Mouse (Mus musculus) MEL (cell line): ENCODE results near the gene Spast. TPM values are rescaled to one million over a fixed set of nuclear protein-coding genes. Genes with fewer than 3 reads are reported as not detected.
A peak's percentile ranks its signal among the peaks of the same experiment; 100 is the strongest.

ENCODE experiments used
- DNase-seq: peaks from one replicate; pipeline ENCODE4 v3.0.0; 2011; ENCODE audit warnings: low read depth, low spot score
- H3K27ac ChIP-seq: 2 replicates; pipeline ENCODE4 v1.5.1; 2012; ENCODE audit warnings: low read depth, mild to moderate bottlenecking, control low read depth, low read length, moderate library complexity; ENCODE audit not compliant: control insufficient read depth
- H3K27me3 ChIP-seq, 2 experiments: fragments of 150-350 bp in 1 of 2; sonication (generic) in 1 of 2; 2 replicates each; pipeline ENCODE4 v1.6.1; 2012; ENCODE audit warnings: low read length in 2 of 2, mild to moderate bottlenecking in 2 of 2, improper control_type of control experiment in 1 of 2, moderate library complexity in 1 of 2; ENCODE audit not compliant: insufficient read depth in 2 of 2, control insufficient read depth in 1 of 2
- H3K36me3 ChIP-seq, 2 experiments: 2 replicates each; pipeline ENCODE4 v1.6.1; 2012 to 2014; ENCODE audit warnings: low read length in 2 of 2, improper control_type of control experiment in 1 of 2, inconsistent platforms in 1 of 2, mild to moderate bottlenecking in 1 of 2; ENCODE audit not compliant: insufficient read depth in 2 of 2, control insufficient read depth in 1 of 2
- H3K4me1 ChIP-seq, 2 experiments: fragments of 150-350 bp in 1 of 2; sonication (generic) in 1 of 2; 2 replicates each; pipeline ENCODE4 v1.6.1; 2012; ENCODE audit warnings: low read length in 2 of 2, improper control_type of control experiment in 1 of 2, mild to moderate bottlenecking in 1 of 2; ENCODE audit not compliant: insufficient read depth in 2 of 2, control insufficient read depth in 1 of 2
- H3K4me3 ChIP-seq, 2 experiments: fragments of 150-350 bp in 1 of 2; sonication (generic) in 1 of 2; 2 replicates each; pipeline ENCODE4 v1.5.1; 2012; ENCODE audit warnings: low read depth in 2 of 2, low read length in 2 of 2, mild to moderate bottlenecking in 2 of 2, moderate library complexity in 2 of 2, control low read depth in 1 of 2, improper control_type of control experiment in 1 of 2; ENCODE audit not compliant: control insufficient read depth in 1 of 2, insufficient read depth in 1 of 2
- H3K79me2 ChIP-seq: 2 replicates; pipeline ENCODE4 v1.6.1; 2012; ENCODE audit warnings: mild to moderate bottlenecking, low read length, moderate library complexity; ENCODE audit not compliant: control insufficient read depth, poor library complexity, insufficient read depth
- H3K9ac ChIP-seq: 2 replicates; pipeline ENCODE4 v1.6.1; 2012; ENCODE audit warnings: low read depth, mild to moderate bottlenecking, control low read depth, low read length, moderate library complexity; ENCODE audit not compliant: control insufficient read depth, poor library complexity, severe bottlenecking
- H3K9me3 ChIP-seq: fragments of 150-350 bp; sonication (generic); replicated peaks from 2 replicates; pipeline ENCODE4 v1.6.1; 2012; ENCODE audit warnings: mild to moderate bottlenecking, low read length, improper control_type of control experiment, moderate library complexity; ENCODE audit not compliant: insufficient read depth
- BHLHE40 ChIP-seq: IDR thresholded peaks from 2 replicates; pipeline ENCODE4 v1.6.1; 2012; ENCODE audit warnings: low read depth, mild to moderate bottlenecking, inconsistent platforms, low read length, improper control_type of control experiment, borderline replicate concordance
- CHD2 ChIP-seq: IDR thresholded peaks from 2 replicates; pipeline ENCODE4 v1.6.1; 2011; ENCODE audit warnings: low read length, improper control_type of control experiment
- CTCF ChIP-seq, 3 experiments: IDR thresholded peaks in 2 of 3; conservative IDR thresholded peaks in 1 of 3; 2 replicates each; pipeline ENCODE4 v1.5.1; 2011 to 2012; ENCODE audit warnings: low read length in 3 of 3, low read depth in 2 of 3, mild to moderate bottlenecking in 2 of 3, improper control_type of control experiment in 1 of 3, inconsistent platforms in 1 of 3, mixed read lengths in 1 of 3, moderate library complexity in 1 of 3; ENCODE audit not compliant: control insufficient read depth in 1 of 3, insufficient read depth in 1 of 3, poor library complexity in 1 of 3, severe bottlenecking in 1 of 3
- E2F4 ChIP-seq: IDR thresholded peaks from 2 replicates; pipeline ENCODE4 v1.6.1; 2011; ENCODE audit warnings: low read depth, low read length, improper control_type of control experiment, borderline replicate concordance
- EP300 ChIP-seq, 2 experiments: IDR thresholded peaks; 2 replicates each; pipeline ENCODE4 v1.6.1; 2011; ENCODE audit warnings: improper control_type of control experiment in 2 of 2, low read length in 2 of 2, low read depth in 1 of 2, mild to moderate bottlenecking in 1 of 2
- GABPA ChIP-seq: IDR thresholded peaks from 2 replicates; pipeline ENCODE4 v1.6.1; 2012; ENCODE audit warnings: low read depth, mild to moderate bottlenecking, inconsistent platforms, low read length, improper control_type of control experiment, moderate library complexity
- GATA1 ChIP-seq: IDR thresholded peaks from 2 replicates; pipeline ENCODE4 v1.6.1; 2011; ENCODE audit warnings: low read depth, low read length, improper control_type of control experiment
- HCFC1 ChIP-seq: IDR thresholded peaks from 2 replicates; pipeline ENCODE4 v1.6.1; 2012; ENCODE audit warnings: low read depth, mild to moderate bottlenecking, inconsistent platforms, low read length, improper control_type of control experiment, moderate library complexity
- JUND ChIP-seq: IDR thresholded peaks from 2 replicates; pipeline ENCODE4 v1.6.1; 2011; ENCODE audit warnings: low read depth, mild to moderate bottlenecking, improper control_type of control experiment, low read length
- MAX ChIP-seq: IDR thresholded peaks from 2 replicates; pipeline ENCODE4 v1.6.1; 2011; ENCODE audit warnings: low read length, improper control_type of control experiment
- MAZ ChIP-seq: IDR thresholded peaks from 2 replicates; pipeline ENCODE4 v1.6.1; 2012; ENCODE audit warnings: low read depth, mild to moderate bottlenecking, inconsistent platforms, low read length, improper control_type of control experiment
- MXI1 ChIP-seq: IDR thresholded peaks from 2 replicates; pipeline ENCODE4 v1.6.1; 2011; ENCODE audit warnings: mild to moderate bottlenecking, low read depth, low read length, improper control_type of control experiment
- MYB ChIP-seq: IDR thresholded peaks from 2 replicates; pipeline ENCODE4 v1.6.1; 2011; ENCODE audit warnings: mild to moderate bottlenecking, low read depth, low read length, improper control_type of control experiment
- NELFE ChIP-seq: IDR thresholded peaks from 2 replicates; pipeline ENCODE4 v1.6.1; 2011; ENCODE audit warnings: low read depth, low read length, improper control_type of control experiment
- POLR2AphosphoS2 ChIP-seq: IDR thresholded peaks from 2 replicates; pipeline ENCODE4 v1.6.1; 2011; ENCODE audit warnings: low read length, improper control_type of control experiment
- POLR2AphosphoS5 ChIP-seq: IDR thresholded peaks from 2 replicates; pipeline ENCODE4 v1.6.1; 2012; ENCODE audit warnings: low read depth, borderline replicate concordance, mild to moderate bottlenecking, inconsistent platforms, low read length, moderate library complexity, mixed read lengths
- RAD21 ChIP-seq: IDR thresholded peaks from 2 replicates; pipeline ENCODE4 v1.6.1; 2011; ENCODE audit warnings: mild to moderate bottlenecking, low read depth, low read length, improper control_type of control experiment
- RCOR1 ChIP-seq: IDR thresholded peaks from 2 replicates; pipeline ENCODE4 v1.6.1; 2012; ENCODE audit warnings: low read depth, mild to moderate bottlenecking, inconsistent platforms, low read length, improper control_type of control experiment
- SIN3A ChIP-seq: IDR thresholded peaks from 2 replicates; pipeline ENCODE4 v1.6.1; 2012; ENCODE audit warnings: low read length, improper control_type of control experiment, inconsistent platforms
- SMC3 ChIP-seq: IDR thresholded peaks from 2 replicates; pipeline ENCODE4 v1.6.1; 2011; ENCODE audit warnings: low read depth, low read length, improper control_type of control experiment
- TAL1 ChIP-seq: IDR thresholded peaks from 2 replicates; pipeline ENCODE4 v1.6.1; 2012; ENCODE audit warnings: mild to moderate bottlenecking, inconsistent platforms, low read length, moderate library complexity, mixed read lengths
- TBP ChIP-seq: IDR thresholded peaks from 2 replicates; pipeline ENCODE4 v1.8.0; 2011; ENCODE audit warnings: low read depth, low read length, improper control_type of control experiment
- USF1 ChIP-seq: IDR thresholded peaks from 2 replicates; pipeline ENCODE4 v1.6.1; 2014; ENCODE audit warnings: low read depth, mild to moderate bottlenecking, inconsistent platforms, low read length, improper control_type of control experiment, moderate library complexity
- USF2 ChIP-seq, 2 experiments: IDR thresholded peaks; 2 replicates each; pipeline ENCODE4 v1.6.1; 2011 to 2012; ENCODE audit warnings: improper control_type of control experiment in 2 of 2, low read length in 2 of 2, borderline replicate concordance in 1 of 2, inconsistent platforms in 1 of 2, low read depth in 1 of 2, mild to moderate bottlenecking in 1 of 2; ENCODE audit not compliant: insufficient read depth in 1 of 2
- ZKSCAN1 ChIP-seq: IDR thresholded peaks from 2 replicates; pipeline ENCODE4 v1.6.1; 2012; ENCODE audit warnings: low read depth, mild to moderate bottlenecking, inconsistent platforms, low read length, improper control_type of control experiment, moderate library complexity
- polyA plus RNA-seq, 2 experiments: library from polyadenylated mRNA; stranded (reverse) in 1 of 2; unstranded in 1 of 2; fragments of >175 nt in 1 of 2; fragments of >200 nt in 1 of 2; gene quantifications; 2 replicates each; pipeline versions ENCODE4 v1.2.1 to v1.2.4; 2012; ENCODE audit warnings: low replicate concordance in 2 of 2, low read depth in 1 of 2; ENCODE audit not compliant: insufficient read length in 2 of 2, insufficient read depth in 1 of 2, missing spikeins in 1 of 2
- total RNA-seq: library from RNA; depleted of rRNA; stranded (reverse); fragments of 300-350 nt; gene quantifications from 2 replicates; pipeline ENCODE4 v1.2.3, GENCODE M21; 2012

The Spast gene
- total and polyA plus RNA-seq, 3 experiments, result 29.0 to 35.2 TPM; not detected in 1

DNA sequence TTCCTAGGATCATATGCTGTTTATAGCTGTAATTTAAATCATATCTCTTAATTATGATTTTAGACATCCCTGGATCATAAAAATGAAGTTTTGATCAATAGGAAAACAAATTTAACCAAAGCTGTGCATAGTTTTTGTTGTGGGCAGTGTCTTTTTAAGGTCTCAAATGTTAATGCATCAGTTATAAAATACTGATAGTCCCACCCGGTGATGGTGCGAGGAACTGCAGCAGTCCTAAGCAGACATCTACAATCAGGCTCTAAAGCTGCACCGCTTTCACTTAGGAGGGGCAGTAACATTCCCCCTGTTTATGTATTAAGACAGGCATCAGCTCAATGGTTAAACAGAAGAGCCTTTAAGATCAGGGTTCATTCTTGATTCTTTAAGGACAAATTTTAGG, 51.1 kb downstream of the Spast start:
- H3K4me3 ChIP-seq, result no peak overlapping the region
- H3K36me3 ChIP-seq, result peaks cover 0 to 3% of the 10 kb centered on the region in 2 experiments; a peak in 2 of 4 replicates
- DNase-seq, result peak; percentile 18
- no peaks in the 10 kb centered on the region for H3K79me2 ChIP-seq
- no peak overlapping the region for H3K27ac ChIP-seq
- H3K4me1 ChIP-seq, result no peaks in the 10 kb centered on the region; a peak in 1 of 4 replicates
- no peak overlapping the region for H3K9ac ChIP-seq
- TF ChIP-seq USF1 (no peak), GABPA (no peak), CHD2 (no peak), TAL1 (no peak), RAD21 (peak; percentile 13), USF2 (IDR thresholded peaks at IDR 0.05; ENCODE audit: borderline replicate concordance in 1 of 2, insufficient read depth in 1 of 2, low read depth in 1 of 2, low read length in 2 of 2) (no peak), MXI1 (no peak), NELFE (no peak), POLR2AphosphoS2 (no peak), JUND (no peak), MYB (no peak), CTCF (IDR thresholded peaks at IDR 0.05 in 2 of 3, conservative IDR thresholded peaks at IDR 0.05 in 1 of 3; ENCODE audit: control insufficient read depth in 1 of 3, insufficient read depth in 1 of 3, low read depth in 2 of 3, low read length in 3 of 3, poor library complexity in 1 of 3, severe bottlenecking in 1 of 3) (peak in 2 of 3 experiments; percentile 3 to 34; a peak in 2 of 6 replicates), SMC3 (peak; percentile 26; the same call in 1 of the 2 replicates), HCFC1 (no peak), POLR2AphosphoS5 (no peak)
- H3K9me3 ChIP-seq, result no peaks in the 10 kb centered on the region
- no peaks in the 10 kb centered on the region for H3K27me3 ChIP-seq

GRCm38 (mm10) chr17:74394381-74394780, 55.6 kb downstream of the Spast start:
- no peak for DNase-seq
- H3K4me1 ChIP-seq, result peaks cover 2 to 6% of the 10 kb centered on the region in 2 experiments; a peak in 2 of 4 replicates
- TF ChIP-seq TAL1, result no peak
- no peak for TF ChIP-seq GATA1
- TF ChIP-seq MAX, result no peak
- no peak for TF ChIP-seq EP300 (IDR thresholded peaks at IDR 0.05; ENCODE audit: low read depth in 1 of 2, low read length in 2 of 2)
- TF ChIP-seq TBP, result no peak
- TF ChIP-seq BHLHE40, result no peak
- no peak for TF ChIP-seq ZKSCAN1
- TF ChIP-seq E2F4, result no peak
- TF ChIP-seq SIN3A, result no peak
- no peak for TF ChIP-seq MXI1
- TF ChIP-seq USF1, result no peak
- no peak for TF ChIP-seq MYB
- no peak for TF ChIP-seq POLR2AphosphoS5
- no peak for TF ChIP-seq RCOR1
- TF ChIP-seq SMC3, result no peak
- no peak for TF ChIP-seq RAD21
- no peak for TF ChIP-seq MAZ
- H3K27ac ChIP-seq, result no peak overlapping the region
- peak overlapping the region; percentile 52 to 79 for H3K4me3 ChIP-seq
- H3K9me3 ChIP-seq, result no peaks in the 10 kb centered on the region
- peaks cover 11% of the 10 kb centered on the region for H3K79me2 ChIP-seq
- H3K36me3 ChIP-seq, result peaks cover 0 to 3% of the 10 kb centered on the region in 2 experiments; a peak in 2 of 4 replicates
- peak overlapping the region; percentile 65 for H3K9ac ChIP-seq
- H3K27me3 ChIP-seq, result no peaks in the 10 kb centered on the region
